Mouse (Mus musculus) left cerebral cortex, adult 2 months (tissue): Measurements from ENCODE around the gene S100a13. TPM values are rescaled to one million over a fixed set of nuclear protein-coding genes. Genes with fewer than 3 reads are reported as not detected.

Source experiments
- DNase-seq, 2 experiments: peaks; one replicate each; pipeline ENCODE4 v3.0.0; 2021 to 2022; ENCODE audit warnings: low spot score in 2 of 2, mixed read lengths in 1 of 2; ENCODE audit errors: extremely low spot score in 1 of 2
- H3K27ac ChIP-seq: fragments of 200-600 bp; 2 replicates; pipeline ENCODE4 v1.8.1; 2022
- H3K4me3 ChIP-seq: fragments of 200-600 bp; 2 replicates; pipeline ENCODE4 v1.8.1; 2022
- CTCF ChIP-seq: fragments of 200-600 bp; IDR thresholded peaks from 2 replicates; pipeline ENCODE4 v1.8.1; 2022; ENCODE audit warnings: antibody characterized with exemption, mild to moderate bottlenecking, moderate library complexity
- intact Hi-C: fragments of 180-260 bp; cut with DNase I; formaldehyde crosslinking; loops from one replicate; pipeline ENCODE4 v1.15.1; 2025
- long read RNA-seq, 2 experiments: library from polyadenylated mRNA; stranded (forward); transcript quantifications; one replicate each; pipeline ENCODE4 v2.0.0; 2021; ENCODE audit warnings: borderline mapping rate in 2 of 2
- total RNA-seq, 2 experiments: library from RNA; stranded (reverse); gene quantifications; 2 replicates each; pipeline ENCODE4 v1.2.3; 2021

The S100a13 gene
- 10 to 100 TPM; 15.4 to 18.1 TPM for total RNA-seq
- long read RNA-seq, experiment 1, partial matches to known transcripts, result 14 of 15 reads
- long read RNA-seq, experiment 1, other reads (novel, unspliced or antisense), result 1 of 15 reads
- long read RNA-seq, experiment 2, partial matches to known transcripts, result 12 of 12 reads
- long read RNA-seq, experiment 2, other reads (novel, unspliced or antisense), result 0 of 12 reads

GRCm38 (mm10) chr3:90513796-90514590, at the start of gene S100a13, which contains the start of gene S100a1:
Gene S100a13, plus strand, starts transcription at chr3:90514435.
Gene S100a1, minus strand, starts transcription at chr3:90514392.
- intact Hi-C loops, result no loop called here
- peak within 1 kb of the TSS; percentile 85 for H3K27ac ChIP-seq
- peak; percentile 46 to 55 for DNase-seq
- TF ChIP-seq CTCF, result peak; percentile 26
- peak within 1 kb of the TSS; percentile 52 for H3K4me3 ChIP-seq

- intact Hi-C loops, result no loop called here
- no peak for DNase-seq
- no peak overlapping the region for H3K27ac ChIP-seq
- peak overlapping the region; percentile 52 for H3K4me3 ChIP-seq
- TF ChIP-seq CTCF, result no peak
These were observed 49.6 kb upstream of the S100a13 start for GRCm38 (mm10) chr3:90464552-90465080.

- TF ChIP-seq CTCF, result no peak
- no peak overlapping the region for H3K27ac ChIP-seq
- peak overlapping the region; percentile 52 for H3K4me3 ChIP-seq
- intact Hi-C loops, result no loop called here
- no peak for DNase-seq
These were observed 49.1 kb upstream of the S100a13 start for GRCm38 (mm10) chr3:90465081-90465685.

- intact Hi-C loops, result loop anchor here (1.0 kb wide), 1 partner anchor 53 kb away; no protein-coding TSS in a partner anchor
- DNase-seq, result no peak
- Histone ChIP-seq H3K27ac (no peak within 1 kb of the TSS), H3K4me3 (peak within 1 kb of the TSS; percentile 52)
- no peak for TF ChIP-seq CTCF
These were observed 48.4 kb upstream of the S100a13 start, which contains the start of gene Npr1 for GRCm38 (mm10) chr3:90465686-90466310. Gene Npr1, minus strand, starts transcription at chr3:90465866.

- TF ChIP-seq CTCF, result peak; percentile 80
- Histone ChIP-seq H3K27ac (no peak overlapping the region), H3K4me3 (peak overlapping the region; percentile 52)
- intact Hi-C loops, result loop anchor here (1.0 kb wide), 1 partner anchor 54 kb away; no protein-coding TSS in a partner anchor
- peak in 1 of 2 experiments; percentile 37 for DNase-seq
These were observed 47.9 kb upstream of the S100a13 start for GRCm38 (mm10) chr3:90466311-90466766.

GRCm38 (mm10) chr3:90467618-90468300, 46.5 kb upstream of the S100a13 start:
- H3K27ac ChIP-seq, result no peak overlapping the region
- H3K4me3 ChIP-seq, result no peak overlapping the region
- intact Hi-C loops, result no loop called here
- no peak for DNase-seq
- TF ChIP-seq CTCF, result no peak; the same call in 1 of the 2 replicates

GRCm38 (mm10) chr3:90472213-90472612, 42.0 kb upstream of the S100a13 start:
- Histone ChIP-seq H3K4me3 (no peak overlapping the region), H3K27ac (no peak overlapping the region)
- intact Hi-C loops, result loop anchor here (10.0 kb wide), 1 partner anchor 177 kb away; the partner anchor contains the start of gene Gatad2b
- peak; percentile 62 for TF ChIP-seq CTCF
- no peak for DNase-seq

- intact Hi-C loops, result loop anchor here (2.0 to 10.0 kb wide), 2 partner anchors 42 to 180 kb away; partner anchors contain the start of genes Gatad2b and Ints3
- Histone ChIP-seq H3K4me3 (peak overlapping the region; percentile 54), H3K27ac (peak overlapping the region; percentile 44; the same call in 1 of the 2 replicates)
- no peak for TF ChIP-seq CTCF
- no peak for DNase-seq
These were observed 38.9 kb upstream of the S100a13 start for GRCm38 (mm10) chr3:90475151-90475830.

- intact Hi-C loops, result loop anchor here (2.0 to 10.0 kb wide), 2 partner anchors 43 to 181 kb away; partner anchors contain the start of genes Gatad2b and Ints3
- peak; percentile 53 for TF ChIP-seq CTCF
These were observed 38.2 kb upstream of the S100a13 start, which contains the start of gene Ilf2 for GRCm38 (mm10) chr3:90475831-90476611. Gene Ilf2, plus strand, starts transcription at chr3:90476126.

More at GRCm38 (mm10) chr3:90475831-90476611, 38.2 kb upstream of the S100a13 start, which contains the start of gene Ilf2:
- DNase-seq, result peak; percentile 94 to 95
- Histone ChIP-seq H3K27ac (peak within 1 kb of the TSS; percentile 77), H3K4me3 (peak within 1 kb of the TSS; percentile 91)
